Mouse (Mus musculus) gastrocnemius, postnatal 10 days (tissue): ENCODE results near the gene Akt3. TPM values are rescaled to one million over a fixed set of nuclear protein-coding genes. Genes with fewer than 3 reads are reported as not detected.

Source experiments
- DNase-seq: peaks from one replicate; pipeline ENCODE4 v3.0.0; 2021; ENCODE audit warnings: mixed read lengths
- long read RNA-seq, 2 experiments: library from polyadenylated mRNA; stranded (forward); transcript quantifications; one replicate each; pipeline ENCODE4 v2.0.0; 2021
- total RNA-seq, 2 experiments: library from RNA; stranded (reverse); gene quantifications; 2 replicates each; pipeline ENCODE4 v1.2.3; 2021

Akt3 gene
- 10 to 100 TPM; 19.2 to 24.3 TPM for total RNA-seq
- long read RNA-seq, experiment 1, partial matches to known transcripts = 0 of 4 reads
- long read RNA-seq, experiment 1, other reads (novel, unspliced or antisense) = 4 of 4 reads
- long read RNA-seq, experiment 2, partial matches to known transcripts = 0 of 2 reads
- long read RNA-seq, experiment 2, other reads (novel, unspliced or antisense) = 2 of 2 reads

DNA sequence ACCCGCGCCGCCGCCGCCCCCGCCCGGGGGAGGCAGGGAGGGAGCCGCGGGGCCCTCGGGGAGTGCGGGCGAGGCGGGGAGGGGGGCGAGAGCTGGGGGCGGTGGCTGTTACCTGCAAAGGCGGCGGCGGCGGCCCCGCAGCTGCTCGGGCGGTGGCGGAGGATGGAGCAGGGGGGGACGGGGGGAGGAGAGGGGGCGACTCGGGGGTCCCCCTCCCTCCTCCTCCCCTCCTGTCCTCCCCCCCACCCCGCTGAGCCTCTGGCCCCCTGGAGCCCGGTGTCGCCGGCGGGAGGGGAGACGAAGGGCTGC, at the start of gene Akt3:
TSS of gene Akt3 (minus strand) at position 170 of the 309 bp plus-strand sequence.
- peak; percentile 39 for DNase-seq

DNA sequence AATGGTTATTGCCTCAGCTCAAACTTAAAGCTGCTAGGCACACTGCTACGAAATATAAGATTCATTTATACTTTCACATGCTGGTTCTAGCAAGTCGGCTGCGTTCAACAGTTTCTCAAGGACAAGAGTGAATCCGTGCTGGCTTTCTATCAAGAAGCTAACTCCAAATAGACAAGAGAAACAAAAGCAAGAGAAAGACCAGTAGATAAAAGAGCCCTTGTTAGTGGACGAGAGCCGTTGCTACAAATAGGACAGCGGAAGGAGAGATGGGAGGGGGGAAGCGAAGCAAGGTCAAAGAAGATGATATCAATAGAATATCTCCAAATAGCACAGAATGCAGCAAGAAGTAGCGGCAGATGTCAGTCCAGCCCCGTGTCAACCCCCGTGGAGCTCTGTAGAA, 49.5 kb upstream of the Akt3 start:
- DNase-seq = no peak

- DNase-seq = no peak
These were observed 40.2 kb upstream of the Akt3 start for GRCm38 (mm10) chr1:177298231-177298630.

DNA sequence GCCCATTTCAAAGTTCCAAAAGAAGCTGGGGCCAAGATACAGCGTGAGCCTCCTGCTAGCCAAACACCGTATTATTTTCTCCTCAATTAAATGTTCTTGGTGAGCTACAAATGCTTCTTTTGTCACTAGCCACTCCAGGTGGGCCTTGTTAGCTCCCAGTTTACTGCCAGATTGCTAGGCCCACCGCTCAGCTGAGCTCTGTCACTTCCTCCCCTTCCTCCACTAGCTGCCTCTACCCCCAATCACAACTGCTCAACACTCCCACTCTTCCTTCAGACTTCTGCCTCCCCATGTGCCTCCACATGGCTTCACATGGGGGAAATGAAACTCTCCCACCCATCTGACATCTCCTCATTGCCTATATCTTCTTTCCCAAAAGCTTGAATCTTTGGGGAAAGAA, 28.8 kb upstream of the Akt3 start:
- DNase-seq = no peak

GRCm38 (mm10) chr1:177281925-177282324, 23.9 kb upstream of the Akt3 start:
- DNase-seq = no peak

- no peak for DNase-seq
These were observed 19.4 kb upstream of the Akt3 start for GRCm38 (mm10) chr1:177277361-177277760.

GRCm38 (mm10) chr1:177267645-177268044, 9.6 kb upstream of the Akt3 start:
- DNase-seq = no peak

DNA sequence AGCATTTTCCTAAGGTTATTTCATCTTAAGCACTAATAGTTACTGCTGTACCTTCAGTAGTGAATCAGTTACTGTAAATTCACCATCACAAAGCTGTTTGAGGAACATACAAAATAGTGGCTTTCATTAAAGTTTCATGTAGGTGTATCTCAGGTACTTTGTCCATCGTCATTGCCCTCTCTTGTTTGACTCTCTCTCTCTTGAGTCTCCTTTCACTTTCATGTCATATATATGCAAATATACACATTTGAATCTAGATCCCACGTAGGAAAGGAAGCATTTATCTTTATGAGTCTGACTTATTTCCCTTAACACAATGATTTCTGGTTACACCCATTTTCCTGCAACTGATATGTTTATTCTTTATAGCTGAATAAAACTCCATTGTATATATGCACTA, 4.9 kb upstream of the Akt3 start:
- no peak for DNase-seq

- DNase-seq = no peak
These were observed 2.8 kb upstream of the Akt3 start for GRCm38 (mm10) chr1:177260796-177261195.

GRCm38 (mm10) chr1:177259038-177259600, 1.1 kb upstream of the Akt3 start:
- no peak for DNase-seq

- peak; percentile 76 for DNase-seq
These were observed 487 bp upstream of the Akt3 start for GRCm38 (mm10) chr1:177258343-177259037.

- DNase-seq = peak; percentile 53
These were observed 597 bp downstream of the Akt3 start for GRCm38 (mm10) chr1:177257178-177258033.

DNA sequence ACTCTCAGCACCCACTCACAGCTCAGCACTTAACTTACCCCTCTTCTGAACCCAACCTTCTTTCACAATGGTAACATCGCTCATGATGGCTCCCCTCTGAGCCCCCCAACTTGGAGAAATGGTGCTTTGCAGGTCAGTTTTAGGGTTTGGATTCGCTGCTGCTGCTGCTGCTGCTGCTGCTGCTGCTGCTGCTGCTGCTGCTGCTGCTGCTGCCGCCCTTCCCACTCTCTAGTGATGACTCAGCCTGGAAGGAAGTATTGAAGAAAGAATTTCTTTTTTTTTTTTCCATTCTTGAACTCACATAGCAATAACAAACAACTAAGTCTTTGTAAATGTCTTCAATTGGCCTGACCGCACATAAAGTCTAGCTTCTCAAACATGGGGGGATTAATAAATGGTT, 9.4 kb downstream of the Akt3 start:
- no peak for DNase-seq

- no peak for DNase-seq
These were observed 19.6 kb downstream of the Akt3 start for GRCm38 (mm10) chr1:177238368-177238767.

GRCm38 (mm10) chr1:177236695-177237094, 21.3 kb downstream of the Akt3 start:
- no peak for DNase-seq

DNA sequence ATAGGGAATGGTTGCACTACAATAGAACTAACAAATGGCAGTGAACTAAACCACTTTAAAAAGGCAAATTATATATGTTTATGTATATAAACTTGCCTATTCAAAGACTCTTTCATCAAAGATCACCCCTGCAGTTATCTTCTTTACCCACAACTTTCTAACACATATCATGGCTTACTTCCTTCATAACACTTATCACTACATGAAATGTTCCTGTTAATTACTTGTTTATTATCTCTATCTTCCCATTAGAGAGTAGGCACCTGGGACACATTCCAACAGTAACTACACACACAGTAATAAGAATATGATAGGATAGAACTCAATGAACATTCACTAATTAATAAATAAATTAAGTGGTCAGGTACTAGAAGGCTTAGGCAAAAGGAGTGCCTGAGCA, 21.8 kb downstream of the Akt3 start:
- no peak for DNase-seq

- DNase-seq = no peak
These were observed 23.5 kb downstream of the Akt3 start for GRCm38 (mm10) chr1:177234462-177234861.

- no peak for DNase-seq
These were observed 26.9 kb downstream of the Akt3 start for GRCm38 (mm10) chr1:177231122-177231521.

DNA sequence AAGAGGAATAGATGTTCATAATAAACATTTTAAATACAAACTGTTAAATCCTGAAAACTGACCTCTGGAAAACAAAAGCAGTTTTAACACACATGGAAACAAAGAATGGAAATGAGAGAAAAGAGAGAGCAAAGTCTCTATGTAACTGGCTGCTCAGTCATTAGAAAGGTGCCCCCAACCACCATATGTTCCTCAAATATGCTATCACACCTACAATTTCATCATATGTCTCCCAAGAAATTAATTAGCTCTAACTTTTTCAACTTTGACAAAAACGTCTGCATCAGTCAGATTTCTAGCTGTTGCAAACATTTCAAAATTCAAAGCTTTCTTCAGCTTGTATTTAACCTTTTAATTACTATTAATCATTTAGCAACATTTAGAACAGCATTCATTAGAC, 59.0 kb downstream of the Akt3 start:
- DNase-seq = no peak

- DNase-seq = no peak
These were observed 62.8 kb downstream of the Akt3 start for GRCm38 (mm10) chr1:177195224-177195623.

- DNase-seq = no peak
These were observed 63.7 kb downstream of the Akt3 start for GRCm38 (mm10) chr1:177194324-177194723.

GRCm38 (mm10) chr1:177191623-177192022, 66.4 kb downstream of the Akt3 start:
- DNase-seq = no peak

DNA sequence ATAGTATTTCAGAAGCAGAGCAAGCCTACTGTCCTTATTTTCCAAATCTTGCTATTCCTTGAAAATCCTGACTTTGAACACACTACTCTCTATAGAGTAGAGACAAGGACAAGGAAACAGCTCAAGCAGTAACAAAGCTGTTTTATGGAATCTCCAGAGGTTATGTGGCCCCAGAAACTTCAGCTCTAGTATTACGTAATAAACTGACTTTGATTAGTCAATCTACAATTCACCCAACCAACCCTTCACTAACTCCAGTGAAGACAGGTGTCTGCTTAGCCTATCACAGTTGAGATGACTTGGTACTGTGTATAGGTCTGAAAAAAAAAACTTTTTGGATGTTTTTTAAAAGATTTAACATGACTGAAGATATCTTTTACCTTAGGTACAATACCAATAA, 67.6 kb downstream of the Akt3 start:
- no peak for DNase-seq
